Mouse (Mus musculus) inflammation-experienced regulatory T-cells, adult 6 months (primary cell): ENCODE data around the gene Gm10376. TPM values are rescaled to one million over a fixed set of nuclear protein-coding genes. Genes with fewer than 3 reads are reported as not detected.
"Not testable (repeated sequence)": the region's sequence is repeated elsewhere in the genome, so short reads cannot be mapped to it uniquely, and the experiment has no call there.

Experiments used
- ATAC-seq: one replicate; pipeline ENCODE4 v1.8.0; 2017
- polyA plus RNA-seq, 3 experiments: library from polyadenylated mRNA; unstranded; fragments of 100-300 nt; shearing (Covaris generic); gene quantifications; one replicate each; pipeline ENCODE4 v1.2.1; 2017

Gene Gm10376
- not detected for polyA plus RNA-seq

GRCm38 (mm10) chr14:43015528-43015927 lies at the start of gene Gm10376:
Gm10376 (minus strand) TSS chr14:43015628.
- not testable (repeated sequence) for ATAC-seq

GRCm38 (mm10) chr14:43060179-43060578 lies 44.8 kb upstream of the Gm10376 start:
- ATAC-seq = not testable (repeated sequence)

GRCm38 (mm10) chr14:43058063-43058462 lies 42.6 kb upstream of the Gm10376 start:
- ATAC-seq = not testable (repeated sequence)

- not testable (repeated sequence) for ATAC-seq
Observed at GRCm38 (mm10) chr14:42993524-42993923, 21.9 kb downstream of the Gm10376 start, which contains the start of gene Gm8082. Gm8082 (minus strand) TSS chr14:42993624.

Other genes with a start within 250 kb of the Gm10376 start
- gene Gm3015, start 246.8 kb downstream of the Gm10376 start, polyA plus RNA-seq = not detected
- gene Gm10377, start 217.6 kb downstream of the Gm10376 start, polyA plus RNA-seq = not detected
- gene Gm21977, start 162.2 kb downstream of the Gm10376 start, polyA plus RNA-seq = not detected
- not detected for gene Gm8082, start 22.0 kb downstream of the Gm10376 start, polyA plus RNA-seq
- gene Gm8094, start 61.0 kb upstream of the Gm10376 start, polyA plus RNA-seq = not detected
- not detected for gene Gm8104, start 85.0 kb upstream of the Gm10376 start, polyA plus RNA-seq
- gene Gm7233, start 164.2 kb upstream of the Gm10376 start, polyA plus RNA-seq = not detected
- not detected for gene Gm8122, start 219.7 kb upstream of the Gm10376 start, polyA plus RNA-seq
- gene Gm8126, start 243.0 kb upstream of the Gm10376 start, polyA plus RNA-seq = not detected